Mouse (Mus musculus) hindbrain, embryonic 13.5 days (tissue): Measurements from ENCODE around the gene Ascl5. TPM values are rescaled to one million over a fixed set of nuclear protein-coding genes. Genes with fewer than 3 reads are reported as not detected.
A peak's percentile ranks its signal among the peaks of the same experiment; 100 is the strongest.

ENCODE experiments used
- ATAC-seq: fragments of 200-750 bp; cut with Nextera tagmentation; 2 replicates; pipeline ENCODE4 v1.8.0; 2017; ENCODE audit warnings: moderate TSS enrichment; ENCODE audit not compliant: low FRiP score
- H3K27ac ChIP-seq: fragments of 300-500 bp; sonication (generic); 2 replicates; pipeline ENCODE4 v1.5.1; 2015; ENCODE audit warnings: inconsistent platforms, mild to moderate bottlenecking, moderate library complexity
- H3K27me3 ChIP-seq: fragments of 300-500 bp; sonication (generic); 2 replicates; pipeline ENCODE4 v1.6.1; 2015; ENCODE audit warnings: mild to moderate bottlenecking, inconsistent platforms
- H3K36me3 ChIP-seq: fragments of 300-500 bp; sonication (generic); 2 replicates; pipeline ENCODE4 v1.6.1; 2015; ENCODE audit warnings: mild to moderate bottlenecking, inconsistent platforms
- H3K4me1 ChIP-seq: fragments of 300-500 bp; sonication (generic); replicated peaks from 2 replicates; pipeline ENCODE4 v1.6.1; 2015; ENCODE audit warnings: inconsistent platforms
- H3K4me2 ChIP-seq: fragments of 300-500 bp; sonication (generic); 2 replicates; pipeline ENCODE4 v1.6.1; 2015; ENCODE audit warnings: inconsistent platforms, mild to moderate bottlenecking, moderate library complexity
- H3K4me3 ChIP-seq: fragments of 300-500 bp; sonication (generic); 2 replicates; pipeline ENCODE4 v1.5.1; 2015; ENCODE audit warnings: mild to moderate bottlenecking, inconsistent platforms
- H3K9ac ChIP-seq: fragments of 300-500 bp; sonication (generic); 2 replicates; pipeline ENCODE4 v1.6.1; 2015; ENCODE audit warnings: mild to moderate bottlenecking, inconsistent platforms
- H3K9me3 ChIP-seq: fragments of 300-500 bp; sonication (generic); 2 replicates; pipeline ENCODE4 v1.6.1; 2016; ENCODE audit warnings: inconsistent platforms
- WGBS: fragments of 180-500 bp; shearing (Covaris S2); methylation state at CpG from one replicate; pipeline ENCODE4 v1.1.7; 2015; 5-methylcytosine and 5-hydroxymethylcytosine counted together
- polyA plus RNA-seq: library from polyadenylated mRNA; unstranded; fragments of >200 nt; fragmentation: Nextera tagmentation; extraction: Ambion mirVana; gene quantifications from 2 replicates; pipeline ENCODE4 v1.2.1, GENCODE M21; 2015

The Ascl5 gene
- polyA plus RNA-seq, 1 experiment from 2014 or later: not detected

DNA sequence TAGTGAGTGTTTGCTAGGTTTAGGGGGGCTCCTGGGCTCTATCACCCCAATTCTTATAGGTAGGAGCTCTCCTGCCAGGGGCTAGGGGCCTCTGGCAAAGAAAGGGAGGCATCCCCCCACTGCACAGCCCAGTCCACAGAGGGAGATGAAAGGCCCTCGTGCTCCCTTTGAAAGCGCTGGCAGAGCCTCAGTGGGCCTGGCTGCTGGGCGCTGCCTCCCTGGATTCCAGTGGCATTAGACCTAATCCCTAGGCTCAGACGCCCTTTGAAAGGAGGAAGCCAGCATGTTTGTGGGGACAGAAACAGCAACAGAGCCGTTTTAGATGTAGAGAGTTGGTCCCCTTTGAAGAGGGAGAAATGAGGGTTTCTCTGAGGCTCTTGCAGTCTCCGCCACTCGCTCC lies 20.4 kb upstream of the Ascl5 start:
- Histone ChIP-seq H3K27me3 (no peaks in the 10 kb centered on the region), H3K36me3 (peaks cover 100% of the 10 kb centered on the region), H3K4me1 (no peaks in the 10 kb centered on the region), H3K9me3 (no peaks in the 10 kb centered on the region), H3K27ac (no peak overlapping the region; the same call in 1 of the 2 replicates), H3K4me2 (no peak overlapping the region), H3K9ac (no peak overlapping the region), H3K4me3 (no peak overlapping the region)
- no peak for ATAC-seq
- 72% methylated on average over 7 of the region's 7 CpGs for WGBS

DNA sequence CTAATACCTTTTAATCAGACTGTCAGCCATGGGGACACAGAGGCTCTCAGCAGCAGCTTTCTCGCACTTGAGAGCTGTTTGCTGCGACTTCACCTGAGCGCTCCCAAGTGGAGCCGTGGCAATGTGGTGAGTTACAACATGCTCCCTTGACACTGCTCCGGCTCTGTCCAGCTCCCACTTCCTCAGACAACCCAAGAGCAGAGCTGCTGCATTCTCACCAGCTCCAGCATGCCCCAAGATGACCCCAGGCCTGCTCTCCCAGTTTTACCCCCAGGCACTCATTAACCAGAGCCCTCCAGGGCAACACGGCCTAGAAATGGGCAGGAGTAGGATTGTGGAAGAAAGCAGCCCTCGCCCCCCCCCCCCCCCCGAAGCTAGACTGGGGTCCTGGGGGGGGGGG lies 18.9 kb upstream of the Ascl5 start:
- Histone ChIP-seq H3K9me3 (no peaks in the 10 kb centered on the region), H3K4me2 (no peak overlapping the region), H3K36me3 (peaks cover 97% of the 10 kb centered on the region), H3K27ac (no peak overlapping the region), H3K4me1 (no peaks in the 10 kb centered on the region), H3K27me3 (no peaks in the 10 kb centered on the region), H3K9ac (no peak overlapping the region), H3K4me3 (no peak overlapping the region)
- 76% methylated on average over 8 of the region's 8 CpGs for WGBS
- ATAC-seq: no peak

DNA sequence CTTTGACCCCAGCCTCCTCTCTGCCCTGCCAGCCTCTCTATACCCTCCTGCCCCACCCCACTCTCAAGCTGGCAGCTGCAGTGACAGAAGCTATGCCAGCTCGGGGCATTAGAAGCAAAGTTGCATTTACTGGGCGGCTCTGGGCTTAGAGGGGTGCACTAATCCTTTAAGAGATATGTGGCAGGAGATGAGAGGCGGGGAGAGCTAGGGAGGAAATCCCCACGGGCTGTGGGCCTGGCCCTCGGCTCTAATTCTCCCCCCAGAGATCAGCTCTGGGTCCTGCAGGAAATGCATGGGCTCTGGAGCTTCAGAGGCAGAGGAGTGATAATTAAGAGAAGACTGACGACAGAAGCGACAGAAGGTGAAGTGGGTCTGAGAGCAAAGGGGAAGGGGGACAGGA lies 17.6 kb upstream of the Ascl5 start:
- no peaks in the 10 kb centered on the region for H3K9me3 ChIP-seq
- no peaks in the 10 kb centered on the region for H3K27me3 ChIP-seq
- peaks cover 84% of the 10 kb centered on the region for H3K36me3 ChIP-seq
- WGBS: 78% methylated on average over 7 of the region's 7 CpGs
- no peak overlapping the region for H3K27ac ChIP-seq
- H3K4me1 ChIP-seq: no peaks in the 10 kb centered on the region
- H3K4me2 ChIP-seq: no peak overlapping the region
- H3K9ac ChIP-seq: no peak overlapping the region
- no peak for ATAC-seq
- H3K4me3 ChIP-seq: no peak overlapping the region

DNA sequence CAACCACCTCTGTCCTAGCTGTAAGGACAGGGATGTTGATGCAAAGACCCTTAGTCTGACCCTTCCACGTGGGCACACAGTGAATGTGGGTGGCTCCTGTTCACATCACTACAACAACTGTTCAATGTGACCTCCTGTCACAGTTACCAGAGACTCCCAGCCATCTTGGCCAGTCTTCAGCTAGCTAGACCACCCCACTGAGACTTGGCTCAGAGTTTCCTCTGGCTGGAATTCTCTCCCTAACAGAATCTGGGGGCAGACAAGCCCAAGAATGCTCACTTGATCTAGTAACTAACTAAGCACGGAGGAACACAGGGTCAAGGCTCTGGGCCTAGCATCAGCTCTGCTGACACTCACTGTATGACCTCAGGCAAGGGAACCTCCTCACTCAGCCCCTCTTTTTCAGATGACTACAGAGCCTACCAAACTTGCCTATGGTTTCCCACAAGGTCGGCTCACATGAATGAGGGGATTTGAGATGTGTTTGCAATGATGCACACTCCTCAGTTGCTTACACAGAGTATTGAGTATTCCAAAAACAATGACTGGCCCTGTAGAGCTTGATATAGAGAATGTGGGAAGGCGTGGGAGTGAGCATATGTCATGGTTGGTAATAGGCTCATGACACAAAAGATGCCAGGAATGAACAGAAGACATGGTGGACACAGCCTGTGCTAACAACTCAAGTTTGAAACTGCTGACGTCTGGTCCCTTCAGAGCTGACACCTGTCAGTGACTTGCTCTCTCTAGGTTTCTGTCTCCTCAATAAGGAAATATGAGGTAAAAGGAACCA lies 11.7 kb upstream of the Ascl5 start:
- Histone ChIP-seq H3K4me1 (peaks cover 18% of the 10 kb centered on the region), H3K4me2 (no peak overlapping the region), H3K27ac (no peak overlapping the region), H3K4me3 (no peak overlapping the region), H3K9ac (no peak overlapping the region), H3K36me3 (peaks cover 25% of the 10 kb centered on the region), H3K27me3 (peaks cover 26% of the 10 kb centered on the region), H3K9me3 (no peaks in the 10 kb centered on the region)
- ATAC-seq: no peak
- WGBS: 90% methylated on average over 5 of the region's 5 CpGs

DNA sequence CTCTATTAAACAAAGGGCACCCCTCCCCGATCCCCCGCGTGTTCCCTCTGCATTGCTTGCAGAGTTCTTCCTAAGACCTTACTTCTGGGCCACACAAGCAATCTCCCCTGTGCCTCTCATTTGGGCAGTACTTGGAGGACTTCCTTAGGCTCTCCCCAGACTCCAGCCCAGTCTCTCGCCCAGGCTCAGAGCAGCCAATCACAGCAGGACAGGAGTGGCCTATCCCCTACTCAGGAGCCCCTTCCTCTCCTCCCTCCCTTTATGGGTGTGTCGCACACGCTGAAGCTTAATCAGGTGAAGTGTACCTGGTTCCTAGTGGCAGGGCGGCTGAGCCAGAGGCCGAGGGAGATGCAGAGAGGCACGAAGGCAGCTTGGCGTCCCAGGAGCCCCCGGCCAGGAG lies 10.2 kb upstream of the Ascl5 start:
- Histone ChIP-seq H3K27me3 (peaks cover 29% of the 10 kb centered on the region), H3K4me1 (peaks cover 18% of the 10 kb centered on the region), H3K27ac (no peak overlapping the region), H3K9ac (no peak overlapping the region), H3K9me3 (no peaks in the 10 kb centered on the region), H3K36me3 (peaks cover 10% of the 10 kb centered on the region), H3K4me2 (no peak overlapping the region), H3K4me3 (no peak overlapping the region)
- no peak for ATAC-seq
- WGBS: 26% methylated on average over 11 of the region's 11 CpGs

DNA sequence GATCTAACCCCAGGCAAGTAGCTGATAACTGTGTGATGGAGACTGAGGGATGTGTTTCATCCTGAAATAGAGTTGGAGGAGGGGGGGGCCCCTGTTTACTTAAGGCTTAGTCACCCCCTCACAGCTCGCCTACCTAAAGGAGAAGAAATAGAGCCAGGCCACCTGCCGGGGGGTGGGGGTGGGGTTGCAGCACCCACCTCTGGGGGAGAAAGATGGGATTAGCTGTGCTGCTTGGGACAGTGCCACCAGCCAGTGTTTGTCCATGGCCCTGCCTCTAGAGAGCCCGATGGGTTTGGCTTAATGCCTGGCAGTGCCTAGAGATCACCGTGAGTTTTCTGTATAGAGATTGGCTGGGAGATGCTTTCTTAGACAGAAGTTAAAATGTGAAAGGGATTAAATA lies 9.7 kb upstream of the Ascl5 start:
- no peak overlapping the region for H3K4me3 ChIP-seq
- H3K9me3 ChIP-seq: no peaks in the 10 kb centered on the region
- H3K4me1 ChIP-seq: peaks cover 18% of the 10 kb centered on the region
- H3K27me3 ChIP-seq: peaks cover 29% of the 10 kb centered on the region
- peaks cover 5% of the 10 kb centered on the region; the same call in 1 of the 2 replicates for H3K36me3 ChIP-seq
- 34% methylated on average over 4 of the region's 4 CpGs for WGBS
- no peak overlapping the region for H3K4me2 ChIP-seq
- no peak for ATAC-seq
- H3K27ac ChIP-seq: no peak overlapping the region
- no peak overlapping the region for H3K9ac ChIP-seq

DNA sequence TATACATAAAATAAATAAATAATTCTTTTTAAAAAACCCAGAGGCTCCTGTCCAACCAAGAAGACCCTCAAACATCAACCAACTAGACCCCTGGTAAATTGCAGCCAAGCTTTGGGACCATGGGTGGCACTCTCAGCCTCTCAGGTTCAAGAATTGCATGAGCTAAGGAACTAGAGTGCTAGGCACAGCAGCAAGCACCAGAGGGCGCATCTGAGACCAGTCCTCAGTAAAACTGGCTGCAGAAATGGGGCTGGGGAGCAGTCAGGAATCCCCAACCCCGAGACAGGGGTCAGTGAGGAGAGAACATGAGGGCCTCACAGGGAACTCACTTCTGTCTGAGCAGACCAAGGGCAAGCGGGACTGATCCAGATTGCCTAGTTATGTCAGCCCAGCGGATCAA lies 4.8 kb upstream of the Ascl5 start:
- peaks cover 16% of the 10 kb centered on the region for H3K4me1 ChIP-seq
- H3K27ac ChIP-seq: no peak overlapping the region
- peaks cover 46% of the 10 kb centered on the region for H3K27me3 ChIP-seq
- no peak overlapping the region for H3K4me2 ChIP-seq
- no peak overlapping the region for H3K9ac ChIP-seq
- WGBS: 7% methylated on average over 4 of the region's 4 CpGs
- no peaks in the 10 kb centered on the region for H3K36me3 ChIP-seq
- ATAC-seq: no peak
- H3K9me3 ChIP-seq: no peaks in the 10 kb centered on the region
- H3K4me3 ChIP-seq: no peak overlapping the region

DNA sequence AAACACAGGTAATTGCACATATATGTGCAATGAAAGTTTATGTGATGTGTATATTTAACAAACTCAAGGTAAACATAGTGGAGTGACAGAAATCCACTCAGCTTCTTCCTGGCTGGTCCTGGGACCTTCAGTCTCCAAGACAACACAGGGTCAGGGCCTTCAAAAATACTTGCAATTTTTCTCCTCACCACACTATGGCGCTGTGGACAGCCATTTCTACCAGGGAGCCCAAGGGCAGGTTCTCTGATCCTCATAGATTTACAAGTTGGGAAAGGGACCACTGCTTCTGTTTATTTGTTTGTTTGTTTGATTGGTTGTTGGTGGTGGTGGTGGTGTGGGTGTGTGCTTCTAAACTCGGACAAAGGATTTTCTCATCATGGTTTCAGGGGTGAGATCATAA lies 3.2 kb upstream of the Ascl5 start:
- no peak overlapping the region for H3K4me3 ChIP-seq
- H3K36me3 ChIP-seq: no peaks in the 10 kb centered on the region
- H3K27me3 ChIP-seq: peaks cover 57% of the 10 kb centered on the region
- H3K27ac ChIP-seq: no peak overlapping the region
- 9% methylated on average over 2 of the region's 2 CpGs for WGBS
- no peak overlapping the region for H3K9ac ChIP-seq
- H3K9me3 ChIP-seq: no peaks in the 10 kb centered on the region
- peaks cover 11% of the 10 kb centered on the region for H3K4me1 ChIP-seq
- no peak overlapping the region for H3K4me2 ChIP-seq
- no peak for ATAC-seq

DNA sequence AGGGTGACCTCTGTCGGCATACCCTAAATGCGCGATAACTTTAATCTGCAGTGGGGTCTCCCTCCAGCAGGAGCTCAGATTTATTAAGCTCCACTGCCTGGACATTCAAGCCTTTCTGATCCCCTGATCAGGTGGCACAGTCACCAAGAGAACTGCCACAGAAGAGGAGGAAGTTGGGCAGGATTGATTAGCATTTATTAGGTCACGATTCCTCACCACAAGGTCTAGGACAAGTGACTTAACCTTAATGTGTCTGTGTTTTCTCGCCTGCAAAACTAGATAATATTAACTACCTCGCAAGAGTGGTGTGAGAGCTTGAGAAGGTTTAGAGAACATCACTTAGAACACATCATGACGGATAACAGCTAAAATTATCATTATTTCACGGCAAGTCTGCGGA lies 2.7 kb upstream of the Ascl5 start:
- H3K27ac ChIP-seq: no peak overlapping the region
- no peak overlapping the region for H3K4me2 ChIP-seq
- H3K9me3 ChIP-seq: no peaks in the 10 kb centered on the region
- no peaks in the 10 kb centered on the region for H3K36me3 ChIP-seq
- no peak overlapping the region for H3K4me3 ChIP-seq
- peaks cover 11% of the 10 kb centered on the region for H3K4me1 ChIP-seq
- 81% methylated on average over 9 of the region's 9 CpGs for WGBS
- H3K27me3 ChIP-seq: peaks cover 59% of the 10 kb centered on the region
- ATAC-seq: no peak
- H3K9ac ChIP-seq: no peak overlapping the region

DNA sequence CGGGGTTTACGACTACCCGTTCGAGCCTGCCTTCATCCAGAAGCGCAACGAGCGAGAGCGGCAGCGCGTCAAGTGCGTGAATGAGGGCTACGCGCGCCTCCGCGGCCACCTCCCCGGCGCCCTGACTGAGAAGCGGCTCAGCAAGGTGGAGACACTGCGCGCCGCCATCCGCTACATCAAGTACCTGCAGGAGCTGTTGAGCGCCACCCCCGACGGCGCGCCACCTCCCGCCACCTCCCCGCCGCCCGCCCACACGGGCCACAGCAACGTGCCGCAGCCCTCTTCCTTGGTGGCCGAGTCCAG lies 360 bp downstream of the Ascl5 start:
- Histone ChIP-seq H3K4me2 (peak overlapping the region; percentile 58), H3K27me3 (peaks cover 59% of the 10 kb centered on the region), H3K4me1 (peaks cover 14% of the 10 kb centered on the region), H3K4me3 (peak overlapping the region; percentile 41), H3K27ac (no peak overlapping the region), H3K36me3 (no peaks in the 10 kb centered on the region), H3K9me3 (no peaks in the 10 kb centered on the region), H3K9ac (peak overlapping the region; percentile 63)
- peak; percentile 48 for ATAC-seq
- WGBS: under 1% methylated on average over 36 of the region's 36 CpGs

DNA sequence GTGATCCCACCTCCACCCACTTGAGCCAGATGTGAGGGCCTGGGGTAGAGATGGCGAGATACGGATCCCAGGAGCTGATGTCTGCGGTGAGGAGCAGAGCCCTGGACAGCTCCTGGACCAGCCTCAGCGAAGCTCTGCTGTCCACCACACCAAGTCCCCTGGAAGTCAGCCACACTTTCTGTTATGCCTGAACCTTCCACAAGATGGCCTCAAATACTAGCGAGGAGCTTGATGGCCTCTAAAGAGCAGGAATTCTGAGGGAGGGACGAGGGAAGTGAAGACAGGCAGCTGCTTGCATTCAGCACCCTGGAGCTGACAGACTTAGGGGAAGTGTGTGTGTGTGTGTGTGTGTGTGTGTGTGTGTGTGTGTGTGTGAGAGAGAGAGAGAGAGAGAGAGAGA lies 861 bp downstream of the Ascl5 start:
- H3K4me1 ChIP-seq: peaks cover 19% of the 10 kb centered on the region
- peak overlapping the region; percentile 41 for H3K4me3 ChIP-seq
- peaks cover 59% of the 10 kb centered on the region for H3K27me3 ChIP-seq
- peak; percentile 62 for ATAC-seq
- H3K9me3 ChIP-seq: no peaks in the 10 kb centered on the region
- peak overlapping the region; percentile 58 for H3K4me2 ChIP-seq
- no peaks in the 10 kb centered on the region for H3K36me3 ChIP-seq
- no peak overlapping the region for H3K9ac ChIP-seq
- WGBS: 2% methylated on average over 6 of the region's 6 CpGs
- no peak overlapping the region for H3K27ac ChIP-seq

DNA sequence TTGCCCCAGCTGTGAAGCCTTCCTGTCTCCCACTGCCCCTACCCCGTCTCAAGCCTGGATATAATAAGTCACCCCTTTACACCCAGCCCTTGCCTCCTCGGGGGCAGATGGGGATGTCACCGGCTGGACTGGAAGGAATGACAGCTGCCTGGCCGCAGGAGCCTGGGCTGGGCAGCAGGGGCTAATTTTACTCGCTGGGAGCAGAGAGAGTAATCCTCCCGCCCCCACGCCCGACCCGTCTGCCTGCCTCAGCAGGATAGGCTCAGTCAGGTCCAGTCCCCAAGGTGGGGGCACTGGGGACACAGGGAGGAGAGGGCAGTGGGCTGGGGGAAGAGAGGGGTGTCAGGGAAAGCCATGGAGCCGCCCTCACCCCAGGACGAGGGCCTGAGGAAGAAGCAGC lies 1.9 kb downstream of the Ascl5 start, which contains the start of gene Cacna1s:
Gene Cacna1s, plus strand, starts transcription at position 204 of the 400 bp plus-strand sequence.
- H3K36me3 ChIP-seq: no peaks in the 10 kb centered on the region
- peak within 1 kb of the TSS; percentile 24; the same call in 1 of the 2 replicates for H3K9ac ChIP-seq
- H3K4me3 ChIP-seq: no peak within 1 kb of the TSS
- peaks cover 23% of the 10 kb centered on the region for H3K4me1 ChIP-seq
- no peak within 1 kb of the TSS for H3K4me2 ChIP-seq
- H3K27ac ChIP-seq: no peak within 1 kb of the TSS
- WGBS: 40% methylated on average over 11 of the region's 11 CpGs
- ATAC-seq: no peak
- H3K9me3 ChIP-seq: no peaks in the 10 kb centered on the region
- peaks cover 52% of the 10 kb centered on the region for H3K27me3 ChIP-seq

DNA sequence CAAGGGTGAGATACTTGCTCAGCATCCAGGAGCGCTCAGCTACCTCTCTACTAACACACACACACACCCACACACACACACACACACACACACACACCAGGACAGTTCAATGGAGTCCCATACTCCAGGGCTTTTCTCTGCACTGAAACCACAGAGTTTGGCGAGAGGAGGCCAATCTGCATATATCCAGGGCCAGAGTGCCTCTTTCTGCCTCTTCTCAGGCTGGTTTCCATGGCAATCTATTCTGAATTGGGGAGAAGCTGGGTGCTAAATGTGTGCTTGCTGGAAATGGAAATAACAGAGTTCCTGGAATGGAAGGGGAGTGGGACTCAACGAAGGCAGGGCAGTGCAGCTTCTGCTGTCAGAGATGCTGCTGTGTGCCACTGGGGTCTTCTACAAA lies 5.2 kb downstream of the Ascl5 start:
- WGBS: 40% methylated on average over 3 of the region's 3 CpGs
- peaks cover 28% of the 10 kb centered on the region for H3K27me3 ChIP-seq
- no peak for ATAC-seq
- no peak overlapping the region for H3K4me2 ChIP-seq
- no peaks in the 10 kb centered on the region for H3K36me3 ChIP-seq
- no peak overlapping the region for H3K9ac ChIP-seq
- no peaks in the 10 kb centered on the region for H3K9me3 ChIP-seq
- no peak overlapping the region for H3K27ac ChIP-seq
- H3K4me3 ChIP-seq: no peak overlapping the region
- H3K4me1 ChIP-seq: peaks cover 19% of the 10 kb centered on the region
